Mouse (Mus musculus) gastrocnemius, postnatal 25 days (tissue): ENCODE measurements around the gene Fcamr. TPM values are rescaled to one million over a fixed set of nuclear protein-coding genes. Genes with fewer than 3 reads are reported as not detected.

ENCODE experiments used
- DNase-seq: peaks from one replicate; pipeline ENCODE4 v3.0.0; 2022
- total RNA-seq, 2 experiments: library from RNA; stranded (reverse); gene quantifications; 1 replicate in 1 of 2; 2 replicates in 1 of 2; pipeline ENCODE4 v1.2.3; 2021

Fcamr gene
- total RNA-seq, 2 experiments from 2014 or later = not detected

- DNase-seq = no peak
Measured at GRCm38 (mm10) chr1:130802976-130803375, 2.3 kb downstream of the Fcamr start.

DNA sequence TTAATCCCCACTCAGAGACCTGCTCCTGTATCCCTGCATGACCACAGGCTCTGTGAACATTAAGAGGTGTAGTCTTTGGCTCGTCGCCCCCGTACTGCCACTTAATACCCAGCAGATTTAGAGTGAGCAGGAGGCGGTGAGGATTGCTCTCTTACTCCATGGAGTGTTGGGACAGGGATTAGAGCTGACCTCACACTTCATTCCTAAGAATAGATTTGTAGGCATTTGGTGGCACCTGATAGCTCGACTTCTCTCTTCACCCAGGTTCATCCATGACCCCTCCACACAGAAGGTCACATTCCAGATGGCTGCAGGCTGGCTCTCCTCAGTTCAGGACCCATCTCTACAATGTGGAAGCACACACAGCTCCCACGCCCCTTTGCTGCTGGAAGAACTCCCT lies 3.6 kb downstream of the Fcamr start:
- no peak for DNase-seq

GRCm38 (mm10) chr1:130810906-130811305 lies 10.2 kb downstream of the Fcamr start:
- no peak for DNase-seq

- DNase-seq = no peak
Measured at GRCm38 (mm10) chr1:130811316-130811715, 10.6 kb downstream of the Fcamr start.

DNA sequence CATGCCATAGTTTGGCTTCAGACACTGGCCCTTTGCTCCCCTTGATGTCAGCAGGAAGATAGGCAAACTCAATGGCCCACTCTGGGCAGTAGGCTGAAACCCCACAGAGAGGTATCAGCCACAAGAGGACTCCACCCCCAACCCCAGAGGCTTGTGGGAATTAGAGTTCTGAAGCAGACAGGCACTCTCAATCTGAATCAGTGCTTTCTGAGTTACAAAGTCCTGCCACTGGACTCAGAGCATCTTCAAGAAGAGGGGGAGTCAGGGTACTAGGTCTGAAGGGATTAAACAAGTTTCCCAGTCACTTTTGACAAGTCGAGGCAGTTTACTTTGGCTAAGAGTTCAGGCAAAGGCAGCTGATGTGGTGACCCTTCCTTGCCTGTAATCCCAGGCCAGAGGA lies 19.0 kb downstream of the Fcamr start:
- no peak for DNase-seq

DNA sequence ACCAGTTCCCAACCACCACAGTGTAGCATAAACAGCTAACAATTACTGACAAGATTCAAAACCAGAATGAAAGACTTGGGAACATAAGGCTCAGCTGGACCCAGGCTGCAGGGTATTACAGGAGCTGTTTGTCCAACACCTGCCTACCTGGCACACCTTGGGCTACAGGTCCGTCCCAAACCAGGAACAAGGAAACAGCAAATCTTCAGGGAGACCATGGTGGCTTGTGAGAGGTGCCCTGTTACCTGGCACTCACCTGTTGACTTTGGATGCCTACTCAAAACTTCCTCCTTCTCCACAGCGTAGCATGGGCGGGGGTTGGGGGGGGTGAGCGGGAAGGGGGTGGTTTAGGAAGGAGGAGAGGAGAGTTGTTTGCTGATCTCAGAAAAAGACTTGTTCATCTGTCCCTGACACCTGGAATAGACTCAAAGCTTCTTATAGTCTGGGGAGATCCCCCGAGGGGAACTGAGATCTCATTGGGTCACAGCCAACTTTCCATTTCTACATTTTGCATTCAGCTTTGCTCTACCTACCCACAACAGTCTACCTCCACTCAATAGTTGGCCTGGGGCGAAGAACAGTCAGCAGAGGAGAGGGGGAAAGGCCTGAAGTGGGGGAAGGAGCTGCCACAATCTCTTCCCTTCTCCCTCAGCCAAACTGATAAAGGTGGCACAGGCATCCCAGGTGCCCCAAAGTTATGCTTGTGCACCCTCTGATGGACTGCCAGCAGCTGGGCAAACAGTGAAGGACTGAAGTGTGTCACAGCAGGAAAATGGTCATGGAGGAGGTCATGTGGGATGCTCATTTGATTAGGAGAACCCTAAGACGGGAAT lies 19.8 kb downstream of the Fcamr start:
- DNase-seq = no peak

GRCm38 (mm10) chr1:130821149-130821471 lies 20.4 kb downstream of the Fcamr start:
- no peak for DNase-seq

- DNase-seq = no peak
Measured at GRCm38 (mm10) chr1:130821911-130822625, 21.4 kb downstream of the Fcamr start.

DNA sequence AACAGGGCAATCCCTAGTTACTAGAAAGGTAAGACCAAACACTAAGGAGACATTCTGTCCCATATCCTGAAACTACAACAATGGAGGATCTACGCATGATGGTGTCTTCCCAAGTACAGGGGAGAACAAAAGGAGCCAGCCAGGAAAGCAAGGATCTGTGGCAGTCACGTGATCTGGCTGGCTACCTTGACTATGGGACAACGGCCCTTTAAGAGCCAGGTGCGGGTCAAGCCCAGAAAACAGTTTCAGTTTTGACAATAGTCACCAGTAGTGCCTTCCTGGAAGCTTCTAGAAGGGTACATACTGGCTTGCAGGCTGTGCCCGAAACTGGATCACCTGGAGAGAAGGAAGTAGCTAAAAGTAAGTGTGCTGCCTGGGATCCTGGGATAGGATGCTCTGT lies 25.7 kb downstream of the Fcamr start, which contains the start of gene Pigr:
Gene Pigr, plus strand, starts transcription at position 237 of the 400 bp plus-strand sequence.
- DNase-seq = no peak

DNA sequence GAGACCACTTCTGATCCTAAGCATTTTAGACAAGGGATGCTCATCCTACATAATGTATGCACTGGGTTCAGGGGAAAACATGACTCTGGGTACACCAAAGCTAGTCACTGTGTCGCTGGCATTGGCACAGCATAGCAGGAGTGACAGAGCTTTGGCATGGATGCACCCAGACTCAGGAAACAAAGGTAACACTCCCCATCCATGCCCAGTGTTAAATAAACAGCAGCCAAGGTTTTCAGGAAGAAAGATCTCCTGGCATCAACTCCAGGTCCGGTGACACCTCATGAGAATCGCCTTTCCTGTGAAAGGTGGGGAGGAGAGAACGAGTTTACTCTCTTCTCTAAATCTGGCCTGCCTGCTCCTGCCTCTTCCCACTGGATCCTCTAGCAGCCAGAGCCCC lies 28.0 kb downstream of the Fcamr start:
- no peak for DNase-seq

DNA sequence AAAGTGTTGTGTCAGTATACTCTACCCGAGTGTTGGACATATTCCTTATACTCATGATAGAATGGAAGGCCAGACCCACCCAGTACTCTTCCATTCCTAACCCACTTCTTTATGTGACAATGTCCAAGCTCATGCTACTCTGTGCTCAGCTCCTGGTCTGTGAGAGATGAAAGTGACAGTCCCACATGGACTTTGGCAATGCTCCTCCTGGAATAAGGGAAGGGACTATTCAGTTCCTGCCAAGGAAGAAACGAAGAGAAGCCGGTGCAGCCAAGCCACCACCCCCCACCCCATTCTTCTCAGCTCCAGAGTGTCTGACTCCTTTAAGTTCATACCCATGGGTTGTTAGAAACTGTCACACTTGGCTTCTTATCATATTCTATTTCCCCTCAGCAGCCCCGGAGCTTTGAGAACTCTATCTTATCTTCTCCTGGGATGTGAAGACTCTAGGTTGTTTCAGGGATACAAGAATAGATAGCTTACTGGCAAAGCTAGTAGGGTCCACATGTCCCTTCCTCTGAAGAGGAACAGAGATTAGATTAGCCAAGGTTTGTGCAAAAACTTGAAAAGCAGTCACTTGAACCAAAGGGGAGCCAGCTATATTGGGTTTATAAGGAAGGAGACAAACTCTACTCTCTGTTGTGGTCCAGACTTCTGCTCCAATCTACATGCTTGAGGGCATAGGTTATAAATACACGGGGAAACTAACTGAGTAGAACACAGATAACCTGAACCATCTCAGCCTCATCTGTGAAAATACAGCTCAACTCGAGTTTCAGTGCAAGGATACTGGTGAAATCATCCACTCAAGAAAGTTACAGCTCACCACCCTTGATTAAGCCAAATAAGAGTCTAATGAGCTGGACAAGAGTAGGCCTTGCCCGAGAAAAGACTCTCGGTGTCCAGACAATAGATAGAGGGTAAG lies 29.5 kb downstream of the Fcamr start:
- DNase-seq = no peak

GRCm38 (mm10) chr1:130832230-130833149 lies 31.8 kb downstream of the Fcamr start:
- no peak for DNase-seq

DNA sequence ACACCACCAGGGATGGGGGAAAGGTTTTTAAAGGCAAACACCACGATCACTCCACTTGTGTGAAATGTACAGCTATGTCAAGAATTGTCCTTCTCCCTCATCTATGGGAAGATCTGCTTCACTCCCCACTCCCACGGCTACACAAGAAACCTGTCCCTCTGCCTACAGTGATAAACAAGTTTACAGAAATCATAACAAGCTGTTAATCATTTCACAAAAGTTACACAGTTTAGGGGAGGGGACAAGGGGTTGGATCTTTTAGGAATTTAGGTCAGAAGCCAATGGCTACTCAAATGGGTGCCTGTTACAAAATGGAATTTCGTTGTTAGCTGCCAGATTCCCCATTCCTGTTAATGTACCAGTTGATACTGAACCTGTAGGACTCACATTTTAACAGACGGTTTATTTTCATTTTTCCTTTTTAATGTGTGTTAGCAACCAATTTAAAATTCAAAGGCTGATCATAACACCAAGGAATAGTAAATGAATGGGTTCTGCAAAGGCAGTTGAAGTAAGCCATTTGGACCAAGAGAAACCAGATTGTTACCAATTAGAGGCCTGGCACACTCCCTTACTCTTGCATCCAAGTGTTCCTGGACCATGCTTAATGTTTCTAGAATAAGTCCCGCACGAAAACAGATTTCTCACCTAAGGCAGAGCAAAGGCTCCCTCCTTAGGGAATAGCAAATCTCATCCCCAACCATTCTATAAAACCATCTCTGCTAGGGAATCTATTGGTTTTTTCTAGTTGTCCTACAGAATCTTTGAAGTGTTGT lies 34.6 kb downstream of the Fcamr start:
- DNase-seq = no peak

GRCm38 (mm10) chr1:130838288-130838687 lies 37.6 kb downstream of the Fcamr start:
- no peak for DNase-seq

DNA sequence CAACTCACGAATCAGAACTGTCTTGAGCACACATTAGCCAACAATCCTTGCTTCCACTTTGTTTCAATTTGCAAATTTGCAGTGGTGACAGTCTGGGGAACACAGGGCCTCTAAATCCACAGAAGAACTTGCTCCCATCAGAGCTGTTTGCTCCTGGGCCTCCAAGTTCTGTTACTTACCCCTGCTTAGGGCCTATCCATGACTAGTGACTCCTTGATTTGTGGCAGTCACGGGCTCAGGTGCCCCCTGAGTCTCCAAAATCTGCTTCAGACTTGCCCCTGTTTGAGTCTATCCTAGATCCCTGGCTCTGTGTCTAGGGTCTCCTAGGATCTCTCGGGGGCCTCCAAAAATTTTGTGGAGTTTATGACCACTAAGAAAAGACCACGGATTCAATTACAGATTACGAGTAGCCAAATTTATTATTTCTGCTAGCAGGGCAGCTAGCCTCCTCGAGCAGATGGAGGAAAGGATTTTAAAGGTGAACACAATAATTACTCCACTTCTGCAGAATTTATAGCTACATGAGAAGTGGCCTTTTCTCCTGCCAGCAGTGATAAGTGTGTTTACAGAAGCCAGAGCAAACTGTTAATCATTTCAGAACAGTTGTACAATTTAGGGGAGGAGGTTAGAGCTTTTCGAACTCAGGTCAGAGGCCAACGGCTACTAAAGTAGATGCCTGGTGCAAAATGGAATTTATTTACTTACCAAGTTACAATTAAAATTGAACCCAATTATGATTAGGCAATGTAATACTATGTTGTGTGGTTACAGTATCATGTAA lies 40.1 kb downstream of the Fcamr start:
- no peak for DNase-seq

DNA sequence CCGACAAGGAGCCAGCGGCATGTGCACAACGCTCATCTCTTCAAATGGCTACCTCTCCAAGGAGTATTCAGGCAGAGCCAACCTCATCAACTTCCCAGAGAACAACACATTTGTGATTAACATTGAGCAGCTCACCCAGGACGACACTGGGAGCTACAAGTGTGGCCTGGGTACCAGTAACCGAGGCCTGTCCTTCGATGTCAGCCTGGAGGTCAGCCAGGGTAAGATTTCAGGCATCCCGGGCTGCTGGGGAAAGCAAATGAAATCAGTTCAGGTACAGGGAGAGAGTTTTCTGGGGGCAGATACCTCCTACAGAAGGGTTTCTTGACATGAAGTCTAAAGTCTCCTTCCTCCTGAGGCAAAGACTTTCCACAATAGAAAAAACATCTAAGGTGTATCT lies 40.9 kb downstream of the Fcamr start:
- no peak for DNase-seq

DNA sequence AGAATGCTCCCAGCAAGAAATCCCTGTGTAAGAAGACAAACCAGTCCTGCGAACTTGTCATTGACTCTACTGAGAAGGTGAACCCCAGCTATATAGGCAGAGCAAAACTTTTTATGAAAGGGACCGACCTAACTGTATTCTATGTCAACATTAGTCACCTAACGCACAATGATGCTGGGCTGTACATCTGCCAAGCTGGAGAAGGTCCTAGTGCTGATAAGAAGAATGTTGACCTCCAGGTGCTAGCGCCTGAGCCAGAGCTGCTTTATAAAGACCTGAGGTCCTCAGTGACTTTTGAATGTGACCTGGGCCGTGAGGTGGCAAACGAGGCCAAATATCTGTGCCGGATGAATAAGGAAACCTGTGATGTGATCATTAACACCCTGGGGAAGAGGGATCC lies 43.8 kb downstream of the Fcamr start:
- DNase-seq = no peak

DNA sequence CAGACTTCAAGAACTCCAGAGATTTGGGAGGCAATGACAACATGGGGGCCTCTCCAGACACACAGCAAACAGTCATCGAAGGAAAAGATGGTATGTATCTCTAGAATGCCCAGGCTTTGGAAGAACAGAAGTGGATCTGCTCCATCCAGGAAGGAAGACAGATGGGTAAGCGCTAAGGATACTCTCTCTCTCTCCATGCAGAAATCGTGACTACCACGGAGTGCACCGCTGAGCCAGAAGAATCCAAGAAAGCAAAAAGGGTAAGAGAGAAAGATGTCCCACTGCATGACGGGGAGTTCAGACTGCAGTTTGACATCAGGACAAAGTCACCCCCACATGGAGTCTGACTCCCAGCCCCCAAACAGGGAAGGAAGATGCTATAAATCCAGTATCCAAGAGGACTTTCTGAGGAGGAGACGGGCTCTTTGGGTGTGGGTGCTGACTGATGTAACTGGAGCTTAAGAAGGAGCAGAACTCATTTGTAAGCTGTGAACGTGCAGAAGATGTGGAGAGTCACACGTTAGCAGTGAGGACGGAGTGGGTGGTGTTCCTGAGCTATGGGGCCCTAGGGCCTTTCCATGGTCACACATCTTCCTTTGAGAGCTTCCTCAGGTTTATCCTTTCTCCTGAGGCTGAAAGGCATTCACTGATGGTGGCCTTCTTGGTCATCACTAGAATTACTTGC lies 49.0 kb downstream of the Fcamr start:
- DNase-seq = no peak

DNA sequence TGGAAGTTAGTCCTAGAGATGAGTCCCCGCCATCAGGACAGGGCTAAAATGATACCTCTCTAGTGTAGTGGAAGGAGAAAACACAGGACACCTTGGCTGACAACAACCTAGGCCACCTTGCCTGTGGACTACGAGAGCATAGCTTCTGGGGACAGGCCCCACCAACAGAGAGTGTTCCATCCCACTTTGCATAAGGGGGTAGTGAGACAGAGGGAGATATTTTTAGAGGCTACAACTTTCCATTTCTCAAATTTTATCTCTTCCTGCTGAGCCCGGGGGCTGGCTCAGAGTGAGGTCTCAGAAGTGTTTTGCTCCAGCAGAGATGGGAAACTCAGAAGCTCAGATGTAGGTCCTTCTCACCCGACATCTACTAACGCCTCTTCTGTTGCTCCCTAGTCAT lies 49.7 kb downstream of the Fcamr start:
- no peak for DNase-seq
